Mouse (Mus musculus) ES-E14 (cell line): ENCODE measurements around the gene Cfi.

ENCODE experiments used
- CHD2 ChIP-seq: IDR thresholded peaks from 2 replicates; pipeline ENCODE4 v1.6.1; 2014; ENCODE audit warnings: mild to moderate bottlenecking, low read depth, low read length, inconsistent platforms
- HCFC1 ChIP-seq: IDR thresholded peaks from 2 replicates; pipeline ENCODE4 v1.6.1; 2012; ENCODE audit warnings: low read length, inconsistent platforms, borderline replicate concordance; ENCODE audit not compliant: insufficient read depth
- ZNF384 ChIP-seq: IDR thresholded peaks from 2 replicates; pipeline ENCODE4 v1.6.1; 2012; ENCODE audit warnings: low read depth, low read length, inconsistent platforms

- no peak for TF ChIP-seq HCFC1
- no peak for TF ChIP-seq ZNF384
- TF ChIP-seq CHD2: no peak
Measured at GRCm38 (mm10) chr3:129862592-129862991, 26.9 kb downstream of the Cfi start.
